Mouse (Mus musculus): ENCODE data around the gene Rtl8a. TPM values are rescaled to one million over a fixed set of nuclear protein-coding genes. Genes with fewer than 3 reads are reported as not detected.
A peak's percentile ranks its signal among the peaks of the same experiment; 100 is the strongest.
"Not testable (repeated sequence)": the region's sequence is repeated elsewhere in the genome, so short reads cannot be mapped to it uniquely, and the experiment has no call there.

The Rtl8a gene
- 100 to 1,000 TPM; 114 to 144 TPM for total RNA-seq (2021)
- long read RNA-seq, experiment 1, transcript Rtl8a-201 (1 exons, 1,195 nt), result major isoform, 78 of 78 reads
- long read RNA-seq, experiment 1, partial matches to known transcripts, result 0 of 78 reads
- long read RNA-seq, experiment 1, other reads (novel, unspliced or antisense), result 0 of 78 reads
- long read RNA-seq, experiment 2, transcript Rtl8a-201 (1 exons, 1,195 nt), result major isoform, 90 of 90 reads
- long read RNA-seq, experiment 2, partial matches to known transcripts, result 0 of 90 reads
- long read RNA-seq, experiment 2, other reads (novel, unspliced or antisense), result 0 of 90 reads

DNA sequence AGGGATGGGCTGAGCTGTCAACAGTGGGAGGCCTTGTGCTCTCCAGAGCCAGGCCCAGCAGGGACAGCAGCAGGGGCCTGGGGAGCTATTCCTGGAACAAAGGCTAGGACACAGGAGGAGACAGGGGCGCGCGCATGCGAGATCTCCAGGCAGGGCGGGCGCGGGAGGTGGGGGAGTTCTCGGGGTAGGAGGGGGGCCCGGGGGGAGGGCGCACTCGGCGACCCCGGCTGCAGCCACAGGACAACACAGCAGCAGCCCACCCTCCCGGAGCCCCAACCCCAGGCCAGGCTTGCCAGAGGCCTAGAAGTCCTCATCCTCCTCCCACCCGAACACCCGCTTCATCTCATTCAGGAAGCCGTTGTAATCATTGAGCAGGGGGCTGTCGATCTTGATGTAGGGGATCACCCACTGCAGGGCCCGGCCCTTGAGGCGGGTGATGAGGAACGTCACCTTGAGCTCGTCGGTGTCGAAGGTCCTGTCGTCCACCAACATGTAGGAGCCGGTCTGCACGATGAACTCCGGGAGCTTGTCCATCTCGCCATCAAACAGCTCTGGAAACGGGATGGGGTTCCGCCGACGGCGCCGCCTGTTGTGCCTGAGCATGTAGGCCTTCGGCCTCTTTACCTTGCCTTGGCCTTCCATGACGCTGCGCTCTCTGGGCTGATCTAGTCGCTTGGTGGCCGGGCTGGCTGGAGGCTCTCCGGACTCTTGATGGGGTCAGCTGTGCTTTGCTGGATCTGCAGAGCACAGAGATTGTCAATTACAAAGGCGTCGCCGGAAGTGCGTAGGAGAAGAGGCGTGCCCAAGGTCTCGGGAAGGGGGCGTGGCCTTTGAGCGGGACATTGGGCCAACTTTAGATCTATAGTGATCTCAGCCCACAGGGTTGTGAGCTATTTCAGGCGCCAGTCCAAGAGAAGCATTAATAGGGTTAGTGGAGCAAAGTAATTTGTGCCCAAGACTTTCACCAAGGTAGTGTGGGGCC is at the start of gene Rtl8a:
Rtl8a (minus strand) TSS at position 703 of the 982 bp plus-strand sequence.
- peak; percentile 39 to 80 for DNase-seq (ENCODE audit: low spot score in 2 of 2)

GRCm38 (mm10) chrX:53693141-53693540 is 49.7 kb upstream of the Rtl8a start:
- DNase-seq (ENCODE audit: low spot score in 2 of 2), result no peak

DNA sequence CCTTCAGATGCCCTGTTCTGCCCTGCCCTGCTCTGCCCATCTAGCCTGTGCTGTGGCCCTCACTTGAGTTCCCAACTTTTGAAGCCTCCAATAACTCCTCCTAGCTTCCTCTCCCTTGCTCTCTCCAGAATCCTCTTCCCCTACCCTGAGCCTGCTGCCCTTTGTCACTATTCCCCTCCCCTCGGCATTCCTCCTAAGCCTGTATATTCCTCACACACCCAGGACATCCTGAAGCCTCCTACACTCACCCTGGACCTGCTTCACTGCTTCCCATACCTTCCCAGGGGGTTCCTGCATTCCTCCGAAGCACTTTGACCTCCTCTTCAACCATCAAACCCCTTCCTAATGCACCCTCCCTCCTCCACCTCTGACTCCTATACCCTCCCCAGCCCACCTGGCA is 48.6 kb upstream of the Rtl8a start:
- no peak for DNase-seq (ENCODE audit: low spot score in 2 of 2)

DNA sequence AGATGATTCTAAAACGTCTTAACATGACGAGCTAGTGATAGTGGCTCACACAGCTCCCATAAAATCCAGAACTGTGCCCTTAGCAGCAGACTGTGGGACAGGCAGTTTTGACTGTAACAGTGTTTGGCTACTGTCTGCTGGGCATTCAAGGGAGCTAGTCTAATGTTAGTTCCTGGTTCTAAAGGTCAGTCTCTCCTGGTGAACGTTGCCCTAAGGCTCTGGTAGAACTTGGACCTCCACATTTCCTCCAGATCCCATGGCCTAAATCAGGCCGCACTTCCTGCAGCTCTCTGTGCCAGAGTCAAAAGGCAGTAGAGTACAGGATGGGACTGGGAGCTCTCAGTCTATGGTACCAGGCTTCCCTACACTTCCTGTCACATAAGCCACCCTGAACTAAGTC is 41.2 kb upstream of the Rtl8a start:
- not testable (repeated sequence) for DNase-seq (ENCODE audit: low spot score in 2 of 2)

GRCm38 (mm10) chrX:53682650-53683049 is 39.2 kb upstream of the Rtl8a start:
- not testable (repeated sequence) for DNase-seq (ENCODE audit: low spot score in 2 of 2)

- peak in 1 of 2 experiments; percentile 53 for DNase-seq (ENCODE audit: low spot score in 2 of 2)
These were observed 33.5 kb upstream of the Rtl8a start for GRCm38 (mm10) chrX:53676943-53677342.

DNA sequence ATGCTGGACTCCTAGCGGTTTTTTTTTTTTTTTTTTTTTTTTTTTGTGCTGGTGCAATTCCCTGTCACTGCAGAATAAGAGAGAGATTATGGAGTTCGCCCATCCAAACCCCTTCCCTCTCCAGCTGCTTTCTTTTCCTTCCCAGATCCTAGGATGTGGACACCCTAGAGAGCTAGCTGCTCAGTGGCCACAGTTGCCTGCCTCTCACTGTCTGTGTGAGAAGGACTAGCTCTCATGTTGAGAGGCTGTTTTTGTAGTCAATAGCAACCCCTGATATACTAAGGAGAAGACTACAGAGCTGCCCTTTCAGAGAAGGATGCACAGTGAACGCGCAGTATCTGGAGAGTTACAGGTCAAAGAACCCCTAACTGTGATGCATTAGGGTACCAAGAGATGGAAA is 27.2 kb upstream of the Rtl8a start:
- DNase-seq (ENCODE audit: low spot score in 2 of 2), result not testable (repeated sequence)

- DNase-seq (ENCODE audit: low spot score in 2 of 2), result peak; percentile 33 to 72
These were observed 26.8 kb upstream of the Rtl8a start, which contains the start of gene Rtl8b for GRCm38 (mm10) chrX:53670294-53670693. Rtl8b (minus strand) TSS chrX:53670408.

DNA sequence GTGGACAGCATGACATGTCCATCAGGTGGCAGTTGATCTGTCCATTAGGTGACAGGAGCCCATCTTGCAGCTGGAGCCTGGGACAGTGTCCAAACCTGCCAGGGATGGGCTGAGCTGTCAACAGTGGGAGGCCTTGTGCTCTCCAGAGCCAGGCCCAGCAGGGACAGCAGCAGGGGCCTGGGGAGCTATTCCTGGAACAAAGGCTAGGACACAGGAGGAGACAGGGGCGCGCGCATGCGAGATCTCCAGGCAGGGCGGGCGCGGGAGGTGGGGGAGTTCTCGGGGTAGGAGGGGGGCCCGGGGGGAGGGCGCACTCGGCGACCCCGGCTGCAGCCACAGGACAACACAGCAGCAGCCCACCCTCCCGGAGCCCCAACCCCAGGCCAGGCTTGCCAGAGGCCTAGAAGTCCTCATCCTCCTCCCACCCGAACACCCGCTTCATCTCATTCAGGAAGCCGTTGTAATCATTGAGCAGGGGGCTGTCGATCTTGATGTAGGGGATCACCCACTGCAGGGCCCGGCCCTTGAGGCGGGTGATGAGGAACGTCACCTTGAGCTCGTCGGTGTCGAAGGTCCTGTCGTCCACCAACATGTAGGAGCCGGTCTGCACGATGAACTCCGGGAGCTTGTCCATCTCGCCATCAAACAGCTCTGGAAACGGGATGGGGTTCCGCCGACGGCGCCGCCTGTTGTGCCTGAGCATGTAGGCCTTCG is 26.2 kb upstream of the Rtl8a start:
- not testable (repeated sequence) for DNase-seq (ENCODE audit: low spot score in 2 of 2)

DNA sequence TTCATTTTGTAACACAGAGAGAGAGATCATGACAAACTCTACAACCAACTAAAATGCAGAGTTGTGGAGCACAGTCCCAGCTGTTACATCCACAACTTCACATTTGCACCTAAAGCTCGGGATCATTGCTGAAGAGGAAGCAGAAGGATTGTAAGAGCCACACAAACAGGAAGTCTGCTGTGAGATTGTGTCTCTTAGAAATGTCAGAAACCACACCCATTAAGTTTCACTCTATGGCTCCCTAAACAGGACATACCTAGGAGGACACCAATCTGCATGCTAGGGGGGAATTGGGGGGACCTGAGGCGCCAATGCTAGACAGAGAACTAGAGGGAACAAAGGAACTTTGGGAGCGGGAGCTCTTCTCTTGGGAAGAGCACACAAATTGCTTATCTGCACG is 9.4 kb upstream of the Rtl8a start:
- not testable (repeated sequence) for DNase-seq (ENCODE audit: low spot score in 2 of 2)

DNA sequence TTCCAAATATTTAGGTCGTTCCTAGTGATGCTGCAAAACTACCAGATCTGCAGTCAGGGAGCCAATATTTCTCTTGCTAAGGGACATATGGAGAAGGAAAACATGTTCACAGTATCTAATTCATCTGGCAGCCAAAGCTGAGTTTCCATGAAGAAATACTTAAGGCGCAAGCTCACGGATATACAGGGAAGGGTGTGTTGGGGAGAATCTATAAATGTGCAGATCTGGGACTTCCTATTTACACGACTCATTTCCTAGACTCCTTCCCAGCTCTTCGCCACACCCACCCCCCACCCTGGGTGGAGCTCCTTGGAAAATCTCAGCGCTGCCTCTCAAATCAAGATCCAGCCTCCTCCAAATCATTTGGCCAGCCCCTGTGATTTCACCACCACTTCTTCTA is 2.4 kb upstream of the Rtl8a start:
- DNase-seq (ENCODE audit: low spot score in 2 of 2), result no peak

DNA sequence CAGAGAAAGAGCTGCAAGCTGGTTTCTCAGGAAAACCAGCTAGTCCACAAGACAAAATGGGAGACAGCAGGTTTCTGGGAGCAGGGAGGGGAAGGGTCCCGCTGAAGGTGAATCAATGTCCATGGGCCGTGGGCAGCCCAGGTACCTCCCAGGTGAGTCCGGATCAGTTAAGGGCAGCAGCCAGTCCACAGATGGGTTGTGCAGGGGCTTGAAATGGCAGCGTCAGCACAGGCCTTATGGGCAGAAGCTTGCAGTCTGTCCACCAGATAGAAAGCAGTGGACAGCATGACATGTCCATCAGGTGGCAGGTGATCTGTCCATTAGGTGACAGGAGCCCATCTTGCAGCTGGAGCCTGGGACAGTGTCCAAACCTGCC is 890 bp downstream of the Rtl8a start:
- DNase-seq (ENCODE audit: low spot score in 2 of 2), result not testable (repeated sequence)

DNA sequence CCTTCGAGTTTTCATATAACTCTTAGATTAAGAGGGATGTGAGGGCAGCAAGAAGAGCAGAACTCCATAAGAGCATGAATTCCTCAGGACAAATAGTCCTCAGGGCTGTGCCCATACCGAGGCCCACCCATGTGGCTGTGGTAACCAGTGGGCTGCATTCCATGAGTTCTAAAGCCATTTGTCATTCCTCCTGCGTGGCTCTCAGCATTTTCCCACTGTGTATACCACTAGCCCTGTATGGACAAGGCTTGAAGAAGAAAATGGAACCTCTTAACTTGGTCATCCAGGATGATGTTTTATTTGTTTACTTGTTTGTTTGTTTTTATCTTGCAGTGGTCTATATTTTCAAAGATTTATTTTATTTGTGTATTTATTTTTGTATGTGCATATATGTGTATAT is 5.4 kb downstream of the Rtl8a start:
- not testable (repeated sequence) for DNase-seq (ENCODE audit: low spot score in 2 of 2)

DNA sequence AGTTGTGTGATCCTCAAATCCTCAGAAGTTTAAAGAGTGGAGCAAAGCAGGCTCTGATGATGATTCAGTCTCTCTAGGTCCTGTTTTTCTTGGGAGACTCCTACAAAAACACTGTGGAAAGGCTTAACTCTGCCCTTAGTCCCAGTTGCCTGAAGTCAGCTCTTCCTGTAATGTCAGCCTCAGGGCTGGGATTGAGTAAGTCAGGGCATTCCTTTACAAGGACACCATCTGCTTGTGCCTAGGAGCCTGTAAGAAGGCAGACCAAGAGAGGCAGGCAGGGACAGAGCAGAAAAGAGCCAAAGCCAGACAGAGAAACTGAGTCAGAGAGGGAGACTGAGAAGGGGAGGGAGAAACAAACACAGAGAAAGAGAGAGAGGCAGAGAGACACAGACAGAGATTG is 32.1 kb downstream of the Rtl8a start:
- DNase-seq (ENCODE audit: low spot score in 2 of 2), result not testable (repeated sequence)

DNA sequence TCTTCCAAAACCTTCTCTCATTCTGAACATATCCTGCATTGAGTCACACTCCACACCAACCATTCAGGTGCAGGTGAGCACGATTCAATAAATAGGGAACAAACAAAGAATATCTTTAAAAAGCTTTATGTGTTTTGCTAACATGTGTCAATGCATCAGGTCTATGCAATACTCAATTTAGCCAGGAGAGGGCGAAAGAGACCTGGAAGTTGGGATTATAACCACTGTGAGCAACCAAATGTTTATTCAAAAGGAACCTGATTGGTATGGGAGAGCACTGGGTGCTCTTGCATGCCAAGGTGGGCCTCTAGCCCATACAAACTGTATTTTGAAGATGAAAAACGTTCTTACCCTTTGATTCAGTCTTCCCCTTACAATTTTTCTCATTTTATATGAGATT is 32.9 kb downstream of the Rtl8a start:
- peak in 1 of 2 experiments; percentile 38 for DNase-seq (ENCODE audit: low spot score in 2 of 2)

DNA sequence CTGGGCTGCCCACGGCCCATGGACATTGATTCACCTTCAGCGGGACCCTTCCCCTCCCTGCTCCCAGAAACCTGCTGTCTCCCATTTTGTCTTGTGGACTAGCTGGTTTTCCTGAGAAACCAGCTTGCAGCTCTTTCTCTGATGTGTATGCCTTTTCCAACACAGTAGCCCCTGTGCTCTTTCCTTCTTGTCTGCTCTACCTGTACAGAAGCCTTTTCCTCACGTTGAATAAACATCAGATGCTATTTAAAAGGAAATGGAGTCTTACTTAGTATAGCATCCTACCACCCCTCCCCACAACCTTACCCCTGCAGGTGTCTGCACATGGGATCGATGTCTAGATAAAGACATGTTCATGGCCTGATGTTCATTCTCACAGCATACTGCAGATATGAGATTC is 34.6 kb downstream of the Rtl8a start, which contains the start of gene Gm14597:
Gm14597 (minus strand) TSS at position 101 of the 400 bp plus-strand sequence.
- not testable (repeated sequence) for DNase-seq (ENCODE audit: low spot score in 2 of 2)

DNA sequence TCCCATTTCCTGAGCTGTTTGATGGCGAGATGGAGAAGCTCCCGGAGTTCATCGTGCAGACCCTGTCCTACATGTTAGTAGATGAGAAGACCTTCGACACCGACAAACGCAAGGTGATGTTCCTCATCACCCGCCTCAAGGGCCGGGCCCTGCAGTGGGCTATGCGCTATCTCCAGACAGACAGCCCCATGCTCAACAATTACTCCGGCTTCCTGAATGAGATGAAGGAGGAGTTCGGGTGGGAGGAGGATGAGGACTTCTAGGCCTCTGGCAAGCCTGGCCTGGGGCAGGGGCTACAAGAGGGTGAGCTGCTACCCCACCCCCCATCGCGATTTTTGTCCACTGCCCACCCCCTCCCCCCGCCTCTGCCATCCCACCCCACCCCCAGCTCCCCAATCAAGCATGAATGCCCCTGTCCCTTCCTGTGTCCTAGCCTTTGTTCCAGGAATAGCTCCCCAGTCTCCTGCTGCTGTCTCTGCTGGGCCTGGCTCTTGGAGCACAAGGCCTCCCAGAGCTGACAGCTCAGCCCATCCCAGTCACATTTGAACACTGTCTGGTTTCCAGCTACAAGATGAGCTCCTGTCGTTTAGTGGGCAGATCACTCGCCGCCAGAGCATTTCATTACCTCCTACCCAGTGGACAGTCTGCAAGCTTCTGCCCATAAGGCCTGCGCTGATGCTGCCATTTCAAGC is 35.2 kb downstream of the Rtl8a start:
- DNase-seq (ENCODE audit: low spot score in 2 of 2), result peak in 1 of 2 experiments; percentile 7

DNA sequence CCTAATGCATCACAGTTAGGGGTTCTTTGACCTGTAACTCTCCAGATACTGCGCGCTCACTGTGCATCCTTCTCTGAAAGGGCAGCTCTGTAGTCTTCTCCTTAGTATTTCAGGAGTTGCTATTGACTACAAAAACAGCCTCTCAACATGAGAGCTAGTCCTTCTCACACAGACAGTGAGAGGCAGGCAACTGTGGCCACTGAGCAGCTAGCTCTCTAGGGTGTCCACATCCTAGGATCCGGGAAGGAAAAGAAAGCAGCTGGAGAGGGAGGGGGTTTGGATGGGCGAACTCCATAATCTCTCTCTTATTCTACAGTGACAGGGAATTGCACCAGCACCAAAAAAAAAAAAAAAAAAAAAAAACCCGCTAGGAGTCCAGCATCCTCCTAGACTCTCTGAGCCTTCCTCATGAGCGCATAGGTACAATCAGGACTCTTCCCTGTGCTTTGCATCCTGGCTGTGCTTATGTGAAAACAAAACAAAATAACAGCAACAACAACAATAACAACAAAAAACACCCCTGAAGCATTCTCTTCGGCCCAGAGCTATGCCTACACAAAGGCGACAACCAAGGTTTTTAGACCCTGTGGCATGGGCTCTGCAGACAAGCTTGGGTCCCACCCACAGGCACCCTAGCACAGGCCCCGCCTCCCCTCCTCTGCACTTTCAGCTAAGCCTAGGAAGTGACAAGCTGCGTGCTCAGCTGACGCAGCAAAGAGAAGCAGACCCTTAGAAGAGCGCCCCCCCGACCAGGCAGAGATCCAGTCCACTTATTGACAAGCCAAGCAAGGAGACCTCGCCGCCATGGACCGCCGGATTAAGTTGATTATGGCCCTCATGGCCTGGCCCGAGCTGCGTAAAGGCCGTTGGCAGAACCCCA is 36.0 kb downstream of the Rtl8a start, which contains the start of gene Rtl8c:
Rtl8c (plus strand) TSS at position 791 of the 880 bp plus-strand sequence.
- DNase-seq (ENCODE audit: low spot score in 2 of 2), result peak; percentile 27 to 50

DNA sequence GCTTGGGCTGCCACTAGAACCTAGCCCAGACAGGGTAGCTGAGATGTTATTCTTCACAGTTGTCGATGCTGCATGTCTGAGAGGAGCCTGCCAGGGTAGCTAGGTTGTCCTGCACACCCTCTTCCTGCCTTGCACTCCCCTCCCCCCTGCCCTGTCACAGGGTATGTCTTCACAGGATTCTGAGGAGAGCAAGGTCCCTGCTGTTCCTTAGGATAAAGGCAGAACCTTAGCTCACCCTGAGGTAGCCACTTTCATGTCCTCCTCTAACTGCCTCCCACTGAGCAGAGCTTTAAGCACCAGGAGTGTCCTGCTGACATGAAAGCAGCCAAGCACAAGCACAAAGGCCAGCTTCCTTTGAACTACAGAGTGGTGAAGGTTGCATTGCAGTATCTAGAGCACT is 37.3 kb downstream of the Rtl8a start:
- DNase-seq (ENCODE audit: low spot score in 2 of 2), result not testable (repeated sequence)

All from gastrocnemius, postnatal 4 days (tissue).